In genomic region chrX:103529185-103529584, GRCm38 (mm10) we compare ENCODE assay signal across 8 mouse cellular contexts.
A peak's percentile ranks its signal among the peaks of the same experiment; 100 is the strongest.
DNase-seq lines count a peak whose midpoint lies in the region.

No protein-coding gene starts in this region.

- no peaks in the 10 kb centered on the region for H3K9me3 ChIP-seq in megakaryocyte, embryonic 14.5 days

- H3K4me3 ChIP-seq in megakaryocyte, embryonic 14.5 days (replicated peaks) = peak overlapping the region; percentile 86

- peaks cover 5% of the 10 kb centered on the region for H3K36me3 ChIP-seq in megakaryocyte, embryonic 14.5 days (replicated peaks; ENCODE audit: low read length)

- intact Hi-C loops in gastrocnemius, postnatal 14 days (cut with DNase I; ENCODE audit: low total_unique reads) = no loop called here
- intact Hi-C loops in left cerebral cortex, postnatal 14 days (cut with DNase I) = no loop called here

- H3K4me1 ChIP-seq in megakaryocyte, embryonic 14.5 days = peaks cover 13% of the 10 kb centered on the region

- peak; percentile 90 for DNase-seq in adrenal gland, postnatal 14 days
- peak; percentile 91 for DNase-seq in embryo, embryonic 11 days
- DNase-seq in gastrocnemius, postnatal 14 days = peak; percentile 78
- DNase-seq in induced T-regulatory cell, adult 2 months (ENCODE audit: low read depth) = peak; percentile 68
- DNase-seq in left cerebral cortex, postnatal 14 days (ENCODE audit: low spot score in 2 of 2) = peak; percentile 72 to 85
- DNase-seq in right cerebral cortex, postnatal 25 days = peak; percentile 57
- peak; percentile 64 for DNase-seq in urinary bladder, postnatal 25 days (ENCODE audit: low spot score)

- peaks cover 2% of the 10 kb centered on the region for H3K27me3 ChIP-seq in megakaryocyte, embryonic 14.5 days (replicated peaks)

Comparison
In these comparisons a context has a peak if more than half of its experiments do, and no peak if none do; other contexts are left out.
1. Peak in every context shown above with its lines: DNase-seq and H3K4me3 ChIP-seq.